Mouse (Mus musculus) thymus, adult 2 months (tissue): ENCODE measurements at regions not wholly inside any gene's neighbourhood (a gene's known extent, or its start where the extent isn't known, plus 50 kb on each side); places are given as distances from the start of the nearest gene placed in this dataset.

Experiments
- CTCF ChIP-seq: fragments of 200-500 bp; IDR thresholded peaks from 2 replicates; pipeline ENCODE4 v1.5.1; 2012; ENCODE audit warnings: mild to moderate bottlenecking, control low read depth, low read length, moderate library complexity, borderline replicate concordance; ENCODE audit not compliant: control insufficient read depth, poor library complexity, insufficient read depth; ENCODE audit errors: extremely low read depth
- POLR2A ChIP-seq: fragments of 200-500 bp; IDR thresholded peaks from 2 replicates; pipeline ENCODE4 v1.6.1; 2012; ENCODE audit warnings: mild to moderate bottlenecking, low read length, control low read depth, moderate library complexity; ENCODE audit not compliant: control insufficient read depth, poor library complexity, insufficient read depth; ENCODE audit errors: extremely low read depth

DNA sequence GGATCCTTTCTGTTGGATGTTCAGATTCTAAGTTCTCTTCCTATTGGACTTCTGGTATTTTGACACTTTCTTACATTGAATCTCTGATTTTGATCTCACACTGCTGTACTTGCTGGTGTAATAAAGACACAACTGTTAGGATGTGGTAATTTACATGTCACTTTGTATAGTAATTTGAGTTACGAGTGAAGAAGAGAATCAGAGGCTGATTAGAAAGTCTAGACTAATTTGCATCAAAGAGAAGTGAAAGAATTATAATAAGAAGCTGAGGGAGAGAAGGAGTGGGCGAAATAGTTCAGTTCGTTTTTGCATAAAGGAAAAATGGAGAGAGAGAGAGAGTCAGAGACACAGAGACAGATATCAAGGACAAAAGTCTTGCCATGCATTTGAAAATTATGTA, 1142.8 kb upstream of the Cited2 start:
- no peak for TF ChIP-seq POLR2A
- no peak for TF ChIP-seq CTCF
